Mouse (Mus musculus) spleen, adult 2 months (tissue): Measurements from ENCODE around the gene Btg4.

Experiments used
- CTCF ChIP-seq: fragments of 200-500 bp; IDR thresholded peaks from 2 replicates; pipeline ENCODE4 v1.5.1; 2011; ENCODE audit warnings: mild to moderate bottlenecking, inconsistent platforms; ENCODE audit not compliant: insufficient read depth, insufficient read length, insufficient replicate concordance; ENCODE audit errors: extremely low read depth
- POLR2A ChIP-seq: fragments of 200-500 bp; IDR thresholded peaks from 2 replicates; pipeline ENCODE4 v1.6.1; 2011; ENCODE audit warnings: low read depth, low read length, inconsistent platforms

GRCm38 (mm10) chr9:51056360-51057324 lies 4.1 kb upstream of the Btg4 start:
- TF ChIP-seq CTCF (no peak), POLR2A (no peak)
